Mouse (Mus musculus) liver, embryonic 15.5 days (tissue): Measurements from ENCODE around the gene Clasp2. TPM values are rescaled to one million over a fixed set of nuclear protein-coding genes. Genes with fewer than 3 reads are reported as not detected.
A peak's percentile ranks its signal among the peaks of the same experiment; 100 is the strongest.

Experiments used
- ATAC-seq: fragments of 200-750 bp; cut with Nextera tagmentation; 2 replicates; pipeline ENCODE4 v1.8.0; 2017; ENCODE audit warnings: moderate number of reproducible peaks, mild to moderate bottlenecking, moderate library complexity; ENCODE audit not compliant: insufficient read depth
- H3K27ac ChIP-seq: fragments of 300-500 bp; sonication (generic); replicated peaks from 2 replicates; pipeline ENCODE4 v1.5.1; 2015; ENCODE audit warnings: mild to moderate bottlenecking, inconsistent platforms
- H3K27me3 ChIP-seq: fragments of 300-500 bp; sonication (generic); 2 replicates; pipeline ENCODE4 v1.6.1; 2015; ENCODE audit warnings: mild to moderate bottlenecking, inconsistent platforms
- H3K36me3 ChIP-seq: fragments of 300-500 bp; sonication (generic); replicated peaks from 2 replicates; pipeline ENCODE4 v1.6.1; 2015; ENCODE audit warnings: moderate library complexity, mild to moderate bottlenecking, inconsistent platforms
- H3K4me1 ChIP-seq: fragments of 300-500 bp; sonication (generic); replicated peaks from 2 replicates; pipeline ENCODE4 v1.6.1; 2015; ENCODE audit warnings: inconsistent platforms
- H3K4me2 ChIP-seq: fragments of 300-500 bp; sonication (generic); 2 replicates; pipeline ENCODE4 v1.6.1; 2015; ENCODE audit warnings: moderate library complexity, mild to moderate bottlenecking, inconsistent platforms
- H3K4me3 ChIP-seq: fragments of 300-500 bp; sonication (generic); replicated peaks from 2 replicates; pipeline ENCODE4 v1.5.1; 2015; ENCODE audit warnings: mild to moderate bottlenecking, inconsistent platforms
- H3K9ac ChIP-seq: fragments of 300-500 bp; sonication (generic); 2 replicates; pipeline ENCODE4 v1.6.1; 2015; ENCODE audit warnings: moderate library complexity, mild to moderate bottlenecking, inconsistent platforms
- H3K9me3 ChIP-seq: fragments of 300-500 bp; sonication (generic); replicated peaks from 2 replicates; pipeline ENCODE4 v1.6.1; 2016; ENCODE audit warnings: inconsistent platforms
- WGBS: fragments of 180-500 bp; shearing (Covaris S2); methylation state at CpG from one replicate; pipeline ENCODE4 v1.1.7; 2015; ENCODE audit warnings: mixed read lengths; ENCODE audit not compliant: insufficient replicate concordance; 5-methylcytosine and 5-hydroxymethylcytosine counted together
- polyA plus RNA-seq: library from polyadenylated mRNA; unstranded; fragments of >200 nt; fragmentation: Nextera tagmentation; extraction: Ambion mirVana; gene quantifications from 2 replicates; pipeline ENCODE4 v1.2.1, GENCODE M21; 2015

The Clasp2 gene
- polyA plus RNA-seq, 1 experiment from 2014 or later, result 9.9 TPM

DNA sequence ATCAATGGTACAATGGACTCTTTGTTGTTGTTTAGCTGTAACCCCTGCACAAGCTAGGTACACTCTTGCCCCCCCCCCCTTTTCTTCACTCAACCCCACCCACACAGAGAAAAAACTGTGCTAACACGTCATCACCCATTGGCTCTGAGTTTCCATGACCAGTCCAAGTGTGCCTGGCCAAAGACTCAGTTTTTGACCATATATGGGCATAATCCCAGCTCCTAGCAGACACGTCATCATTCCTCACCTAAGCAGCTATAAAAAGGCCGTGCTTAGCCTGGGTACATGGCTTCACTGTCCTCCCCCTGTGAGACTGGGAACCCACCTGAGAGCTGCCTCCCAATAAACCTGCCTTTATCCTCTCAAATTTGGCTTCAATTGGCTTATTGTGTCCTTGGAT is 15.1 kb upstream of the Clasp2 start:
- Histone ChIP-seq H3K4me2 (no peak overlapping the region), H3K9me3 (no peaks in the 10 kb centered on the region)
- ATAC-seq, result no peak

GRCm38 (mm10) chr9:113726991-113727680 is 14.1 kb upstream of the Clasp2 start:
- Histone ChIP-seq H3K9ac (no peak overlapping the region), H3K36me3 (no peaks in the 10 kb centered on the region), H3K4me1 (no peaks in the 10 kb centered on the region), H3K4me2 (no peak overlapping the region), H3K27me3 (no peaks in the 10 kb centered on the region), H3K27ac (no peak overlapping the region), H3K4me3 (no peak overlapping the region), H3K9me3 (no peaks in the 10 kb centered on the region)
- WGBS, result 62% methylated on average over 18 of the region's 18 CpGs
- no peak for ATAC-seq

More for the DNA sequence above, 15.1 kb upstream of the Clasp2 start:
- 62% methylated on average over 3 of the region's 3 CpGs for WGBS
- H3K27me3 ChIP-seq, result no peaks in the 10 kb centered on the region
- H3K36me3 ChIP-seq, result no peaks in the 10 kb centered on the region
- H3K4me3 ChIP-seq, result no peak overlapping the region
- H3K4me1 ChIP-seq, result no peaks in the 10 kb centered on the region
- H3K27ac ChIP-seq, result no peak overlapping the region
- no peak overlapping the region for H3K9ac ChIP-seq

GRCm38 (mm10) chr9:113731540-113731939 is 9.7 kb upstream of the Clasp2 start:
- H3K4me2 ChIP-seq, result no peak overlapping the region
- no peak overlapping the region for H3K27ac ChIP-seq
- no peaks in the 10 kb centered on the region for H3K4me1 ChIP-seq
- H3K27me3 ChIP-seq, result no peaks in the 10 kb centered on the region
- WGBS, result 66% methylated on average over 3 of the region's 3 CpGs
- no peak for ATAC-seq
- no peak overlapping the region for H3K4me3 ChIP-seq
- H3K36me3 ChIP-seq, result no peaks in the 10 kb centered on the region
- H3K9ac ChIP-seq, result no peak overlapping the region
- no peaks in the 10 kb centered on the region for H3K9me3 ChIP-seq

- H3K27me3 ChIP-seq, result no peaks in the 10 kb centered on the region
- peaks cover 13% of the 10 kb centered on the region for H3K4me1 ChIP-seq
- no peak overlapping the region for H3K4me2 ChIP-seq
- no peak for ATAC-seq
- no peak overlapping the region for H3K9ac ChIP-seq
- no peak overlapping the region for H3K27ac ChIP-seq
- no peaks in the 10 kb centered on the region for H3K36me3 ChIP-seq
- no peak overlapping the region for H3K4me3 ChIP-seq
- H3K9me3 ChIP-seq, result no peaks in the 10 kb centered on the region
Measured at GRCm38 (mm10) chr9:113735920-113736319, 5.4 kb upstream of the Clasp2 start.

DNA sequence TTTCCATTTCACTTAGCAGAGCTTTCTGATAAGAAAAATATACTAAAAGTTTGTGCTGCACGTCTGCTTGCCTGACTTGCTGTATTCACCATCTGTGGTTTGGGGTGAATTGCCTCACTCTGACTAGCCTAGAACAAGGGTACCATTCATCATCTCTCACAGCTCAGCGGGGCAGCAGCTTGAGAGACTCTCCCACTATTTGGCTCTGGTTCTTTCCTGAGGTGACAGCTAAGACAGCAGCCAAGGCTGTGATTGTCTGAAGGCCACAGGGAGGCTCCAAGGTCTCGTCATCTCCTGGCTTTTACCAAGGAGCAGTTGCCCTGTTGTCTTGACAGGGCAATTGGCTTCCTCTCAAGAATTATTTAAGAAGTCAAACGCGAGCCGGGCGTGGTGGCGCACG is 3.3 kb upstream of the Clasp2 start:
- Histone ChIP-seq H3K4me2 (no peak overlapping the region), H3K27me3 (no peaks in the 10 kb centered on the region), H3K4me1 (peaks cover 23% of the 10 kb centered on the region), H3K36me3 (no peaks in the 10 kb centered on the region), H3K9ac (no peak overlapping the region), H3K9me3 (no peaks in the 10 kb centered on the region), H3K4me3 (no peak overlapping the region), H3K27ac (no peak overlapping the region)
- WGBS, result 65% methylated on average over 9 of the region's 9 CpGs
- no peak for ATAC-seq

GRCm38 (mm10) chr9:113738941-113739340 is 2.3 kb upstream of the Clasp2 start:
- no peak for ATAC-seq
- WGBS, result 63% methylated on average over 6 of the region's 6 CpGs
- H3K4me3 ChIP-seq, result no peak overlapping the region
- H3K9me3 ChIP-seq, result no peaks in the 10 kb centered on the region
- H3K36me3 ChIP-seq, result no peaks in the 10 kb centered on the region
- no peak overlapping the region for H3K27ac ChIP-seq
- no peaks in the 10 kb centered on the region for H3K27me3 ChIP-seq
- H3K4me2 ChIP-seq, result no peak overlapping the region
- H3K4me1 ChIP-seq, result peaks cover 32% of the 10 kb centered on the region
- H3K9ac ChIP-seq, result no peak overlapping the region

- Histone ChIP-seq H3K9me3 (no peaks in the 10 kb centered on the region), H3K4me2 (peak overlapping the region; percentile 77)
- WGBS, result under 1% methylated on average over 63 of the region's 64 CpGs
Measured at GRCm38 (mm10) chr9:113741637-113742137, 414 bp downstream of the Clasp2 start.

GRCm38 (mm10) chr9:113742361-113742794 is 1.1 kb downstream of the Clasp2 start:
- Histone ChIP-seq H3K27me3 (no peaks in the 10 kb centered on the region), H3K36me3 (no peaks in the 10 kb centered on the region), H3K4me2 (peak overlapping the region; percentile 77), H3K9me3 (no peaks in the 10 kb centered on the region), H3K9ac (peak overlapping the region; percentile 92), H3K27ac (peak overlapping the region; percentile 86), H3K4me3 (peak overlapping the region; percentile 98), H3K4me1 (peaks cover 42% of the 10 kb centered on the region)
- 4% methylated on average over 17 of the region's 17 CpGs for WGBS
- ATAC-seq, result no peak

More at GRCm38 (mm10) chr9:113741637-113742137, 414 bp downstream of the Clasp2 start:
- Histone ChIP-seq H3K4me1 (peaks cover 42% of the 10 kb centered on the region), H3K27ac (peak overlapping the region; percentile 86), H3K36me3 (no peaks in the 10 kb centered on the region), H3K4me3 (peak overlapping the region; percentile 98), H3K9ac (peak overlapping the region; percentile 92), H3K27me3 (no peaks in the 10 kb centered on the region)
- peak; percentile 66 for ATAC-seq

DNA sequence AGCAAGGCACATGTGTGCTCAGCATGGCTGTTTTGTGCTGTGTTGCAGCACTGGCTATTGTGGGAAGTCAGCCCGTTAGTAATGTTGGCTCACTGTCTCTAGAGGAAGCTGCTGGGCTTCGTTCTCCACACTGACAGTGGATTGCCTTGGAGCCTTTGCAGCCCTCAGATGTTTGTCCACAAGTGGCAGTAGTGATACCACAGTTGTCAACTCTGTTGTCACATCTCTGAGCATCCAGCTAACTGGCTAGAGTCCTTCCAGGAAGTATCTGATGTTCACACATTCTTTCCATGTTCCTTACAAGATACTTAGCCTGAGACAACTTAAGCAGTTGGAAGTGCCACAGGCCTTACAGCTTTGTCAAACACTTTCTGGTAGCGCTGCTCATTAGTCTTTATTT is 2.0 kb downstream of the Clasp2 start:
- ATAC-seq, result no peak
- H3K4me3 ChIP-seq, result peak overlapping the region; percentile 98; the same call in 1 of the 2 replicates

DNA sequence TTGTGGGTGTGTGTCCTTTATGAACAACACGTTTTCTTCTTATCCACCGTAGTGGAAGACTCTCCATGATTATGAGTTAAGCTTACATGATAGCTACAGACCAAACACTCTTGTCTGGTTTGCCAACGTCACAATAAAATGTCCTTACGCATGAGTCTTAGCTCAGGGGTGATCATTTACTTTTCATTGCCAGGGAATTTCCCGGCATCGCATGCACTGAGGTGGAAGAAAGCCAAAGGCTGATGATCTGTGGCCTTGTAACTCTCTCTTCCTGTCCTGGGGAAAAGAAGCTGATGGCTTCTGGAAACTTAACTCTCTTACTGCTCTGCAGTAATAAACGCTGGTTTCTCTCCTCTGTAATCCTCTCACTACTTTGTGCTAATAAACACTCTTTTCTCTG is 8.1 kb downstream of the Clasp2 start:
- H3K27ac ChIP-seq, result no peak overlapping the region
- no peak overlapping the region for H3K4me2 ChIP-seq
- no peak for ATAC-seq
- H3K4me3 ChIP-seq, result no peak overlapping the region
- H3K9me3 ChIP-seq, result no peaks in the 10 kb centered on the region
- H3K9ac ChIP-seq, result no peak overlapping the region
- 0 out of 2 replicates have a peak, but pooled peaks cover 3% of the 10 kb centered on the region for H3K36me3 ChIP-seq
- WGBS, result 69% methylated on average over 7 of the region's 7 CpGs
- H3K27me3 ChIP-seq, result no peaks in the 10 kb centered on the region
- peaks cover 23% of the 10 kb centered on the region for H3K4me1 ChIP-seq

More for the DNA sequence above, 2.0 kb downstream of the Clasp2 start:
- Histone ChIP-seq H3K27me3 (no peaks in the 10 kb centered on the region), H3K27ac (0 out of 2 replicates have a peak overlapping the region, but pooled peaks have one; percentile 19), H3K4me2 (peak overlapping the region; percentile 77), H3K36me3 (no peaks in the 10 kb centered on the region), H3K9me3 (no peaks in the 10 kb centered on the region), H3K9ac (no peak overlapping the region), H3K4me1 (peaks cover 42% of the 10 kb centered on the region)
- 45% methylated on average over 3 of the region's 3 CpGs for WGBS

DNA sequence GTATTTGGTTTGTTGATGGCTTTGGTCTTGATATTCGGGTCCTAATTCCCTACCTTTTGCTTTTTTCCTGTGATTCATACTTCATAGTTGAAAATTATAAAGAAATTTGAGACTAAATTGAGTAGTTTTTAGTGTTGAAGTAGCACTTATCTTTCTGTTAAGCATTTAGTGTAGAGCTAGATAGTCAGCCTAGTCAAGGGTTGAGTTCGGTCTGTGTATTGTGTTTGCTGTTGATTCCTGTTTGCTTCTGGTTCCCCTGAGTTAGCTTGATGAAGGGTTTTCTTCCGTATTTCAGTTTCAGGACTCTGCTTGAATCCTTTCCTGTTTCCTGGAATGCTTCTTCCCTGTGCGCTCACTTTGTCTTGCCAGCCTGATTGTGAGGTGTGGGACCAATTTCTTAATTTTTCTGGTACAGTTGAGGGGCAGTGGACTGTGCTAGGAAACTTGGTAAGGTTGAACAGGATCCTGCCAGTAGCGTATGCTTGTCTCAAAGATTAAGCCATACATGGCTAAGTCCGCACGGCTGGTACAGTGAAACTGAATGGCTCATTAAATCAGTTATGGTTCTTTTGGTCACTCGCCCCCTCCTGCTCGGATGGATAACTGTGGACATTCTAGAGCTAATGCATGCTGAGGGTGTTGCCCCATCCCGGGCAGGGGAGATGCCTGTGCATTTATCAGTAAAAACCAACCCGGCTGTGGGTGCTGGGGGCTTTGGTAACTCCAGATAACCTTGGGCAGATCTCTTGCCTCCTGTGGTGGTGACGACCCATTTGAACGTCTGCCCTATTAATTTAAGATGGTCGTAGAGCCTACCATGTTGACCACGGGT is 14.8 kb downstream of the Clasp2 start:
- peaks cover 52% of the 10 kb centered on the region for H3K4me1 ChIP-seq
- H3K9ac ChIP-seq, result peak overlapping the region; percentile 12; the same call in 1 of the 2 replicates
- 0 out of 2 replicates have a peak, but pooled peaks cover 5% of the 10 kb centered on the region for H3K9me3 ChIP-seq
- WGBS, result 30% methylated on average over 15 of the region's 15 CpGs
- H3K36me3 ChIP-seq, result peaks cover 14% of the 10 kb centered on the region
- ATAC-seq, result peak; percentile 93
- H3K27ac ChIP-seq, result peak overlapping the region; percentile 81
- peak overlapping the region; percentile 14 for H3K4me3 ChIP-seq
- no peaks in the 10 kb centered on the region for H3K27me3 ChIP-seq
- peak overlapping the region; percentile 62 for H3K4me2 ChIP-seq
